9 mouse cellular contexts compared by ENCODE assay signal in the genomic region with DNA sequence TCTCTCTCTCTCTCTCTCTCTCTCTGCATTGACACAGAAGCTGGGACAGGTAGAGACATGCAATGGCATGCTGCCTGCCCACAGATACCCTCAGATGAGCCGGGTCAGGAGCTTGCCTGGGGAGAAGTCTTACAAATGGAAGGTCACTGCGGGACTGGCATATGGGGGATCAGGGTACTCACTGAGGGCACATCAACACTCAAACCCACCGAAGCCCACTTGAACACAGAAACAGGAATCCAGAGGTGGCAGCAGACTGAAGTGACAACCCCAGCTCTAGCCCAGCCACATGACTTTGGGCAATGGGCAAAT. TPM values are rescaled to one million over a fixed set of nuclear protein-coding genes. Genes with fewer than 3 reads are reported as not detected.
DNase-seq lines count a peak whose midpoint lies in the region; ATAC-seq and TF ChIP-seq lines count a peak whose summit lies in the region.
"Had no signal": no experiment of that assay in that cellular context is flagged by ENCODE, and none has a peak within 500 bp of the region (broad histone marks: within the 10 kb centered on the region; RNA-seq: fewer than 3 reads in every experiment).

No protein-coding gene starts in this region.

- no peaks in the 10 kb centered on the region for H3K36me3 ChIP-seq in kidney, embryonic 16.5 days (ENCODE audit: insufficient read depth, low read length)
- no peaks in the 10 kb centered on the region for H3K36me3 ChIP-seq in intestine, embryonic 15.5 days
- no peaks in the 10 kb centered on the region for H3K36me3 ChIP-seq in neural tube, embryonic 12.5 days
- H3K36me3 ChIP-seq: G1E had no signal

- H3K4me1 ChIP-seq in kidney, embryonic 16.5 days (ENCODE audit: insufficient read depth, low read length) = peaks cover 19% of the 10 kb centered on the region
- peaks cover 23% of the 10 kb centered on the region; the same call in 1 of the 2 replicates for H3K4me1 ChIP-seq in embryonic fibroblast, embryonic 13.5 days (ENCODE audit: control insufficient read depth, insufficient read depth, low read length)
- H3K4me1 ChIP-seq in intestine, embryonic 15.5 days (replicated peaks) = peaks cover 24% of the 10 kb centered on the region
- peaks cover 19% of the 10 kb centered on the region for H3K4me1 ChIP-seq in neural tube, embryonic 12.5 days

- TF ChIP-seq POLR2A in embryonic fibroblast, embryonic 13.5 days (IDR thresholded peaks at IDR 0.05; ENCODE audit: low read depth, low read length) = no peak

- peak overlapping the region; percentile 68; the same call in 1 of the 2 replicates for H3K27ac ChIP-seq in kidney, embryonic 16.5 days (ENCODE audit: low read length)
- peak overlapping the region; percentile 9; the same call in 1 of the 2 replicates for H3K27ac ChIP-seq in embryonic fibroblast, embryonic 13.5 days (ENCODE audit: insufficient read depth, low read length)
- 0 out of 2 replicates have a peak overlapping the region, but pooled peaks have one; percentile 77 for H3K27ac ChIP-seq in intestine, embryonic 15.5 days
- H3K27ac ChIP-seq in neural tube, embryonic 12.5 days = no peak overlapping the region

- peak overlapping the region; percentile 76 for H3K9ac ChIP-seq in kidney, embryonic 16.5 days (replicated peaks; ENCODE audit: low read length)
- H3K9ac ChIP-seq in intestine, embryonic 15.5 days = peak overlapping the region; percentile 68
- no peak overlapping the region; the same call in 1 of the 2 replicates for H3K9ac ChIP-seq in neural tube, embryonic 12.5 days

- 29% methylated on average over 3 of the region's 3 CpGs for WGBS in kidney, embryonic 16.5 days
- WGBS in intestine, embryonic 15.5 days = 29% methylated on average over 3 of the region's 3 CpGs
- 45% methylated on average over 3 of the region's 3 CpGs for WGBS in neural tube, embryonic 12.5 days

- H3K4me3 ChIP-seq in kidney, embryonic 16.5 days (ENCODE audit: low read length) = peak overlapping the region; percentile 70
- peak overlapping the region; percentile 97 for H3K4me3 ChIP-seq in embryonic fibroblast, embryonic 13.5 days (ENCODE audit: insufficient read depth, low read length)
- H3K4me3 ChIP-seq in intestine, embryonic 15.5 days (replicated peaks) = peak overlapping the region; percentile 63
- H3K4me3 ChIP-seq in neural tube, embryonic 12.5 days = peak overlapping the region; percentile 46; the same call in 1 of the 2 replicates

- TF ChIP-seq CTCF in embryonic fibroblast, embryonic 13.5 days (IDR thresholded peaks at IDR 0.05; ENCODE audit: borderline replicate concordance, insufficient read depth, low read length) = no peak

- DNase-seq in kidney, adult 8-10 months = no peak
- DNase-seq in thymus, postnatal 25 days = no peak
- no peak for DNase-seq in ovary, adult 18-20 months (ENCODE audit: low spot score)
- no peak for DNase-seq in cerebellum, adult 11 months

- H3K27me3 ChIP-seq in kidney, embryonic 16.5 days (ENCODE audit: insufficient read depth, low read length) = no peaks in the 10 kb centered on the region
- H3K27me3 ChIP-seq in intestine, embryonic 15.5 days (replicated peaks) = no peaks in the 10 kb centered on the region
- 0 out of 2 replicates have a peak, but pooled peaks cover 3% of the 10 kb centered on the region for H3K27me3 ChIP-seq in neural tube, embryonic 12.5 days (replicated peaks)

- no peaks in the 10 kb centered on the region for H3K9me3 ChIP-seq in kidney, embryonic 16.5 days (ENCODE audit: low read length)
- no peaks in the 10 kb centered on the region for H3K9me3 ChIP-seq in intestine, embryonic 15.5 days
- H3K9me3 ChIP-seq in neural tube, embryonic 12.5 days = no peaks in the 10 kb centered on the region
- H3K9me3 ChIP-seq: G1E had no signal

- H3K4me2 ChIP-seq in kidney, embryonic 16.5 days (replicated peaks; ENCODE audit: low read depth, low read length) = peak overlapping the region; percentile 89
- H3K4me2 ChIP-seq in intestine, embryonic 15.5 days (replicated peaks) = peak overlapping the region; percentile 87
- peak overlapping the region; percentile 79 for H3K4me2 ChIP-seq in neural tube, embryonic 12.5 days (replicated peaks)

- 0 out of 2 replicates have a peak, but pooled peaks have one; percentile 7 for ATAC-seq in kidney, embryonic 16.5 days (ENCODE audit: low FRiP score, low TSS enrichment)
- no peak for ATAC-seq in intestine, embryonic 15.5 days
- no peak for ATAC-seq in neural tube, embryonic 12.5 days (ENCODE audit: low FRiP score, low read depth)

RNA-seq across cellular contexts. Expression of a gene that starts 0.6 kb away (rescaled TPM):
- polyA plus RNA-seq in kidney, embryonic 16.5 days (2015; fragmentation: Nextera tagmentation; extraction: Ambion mirVana) = 91.5 and 96.5 TPM in 2 replicates
- polyA plus RNA-seq in embryonic fibroblast, embryonic 13.5 days (2011; ENCODE audit: insufficient read length, low read depth, missing spikeins) = 232 and 364 TPM in 2 replicates
- polyA plus RNA-seq in intestine, embryonic 15.5 days (2015; fragmentation: Nextera tagmentation; extraction: Ambion mirVana) = 69.8 and 71.5 TPM in 2 replicates
- 33.0 and 35.7 TPM in 2 replicates for polyA plus RNA-seq in neural tube, embryonic 12.5 days (2016; fragmentation: Nextera tagmentation; extraction: Ambion mirVana)
- polyA plus RNA-seq: G1E had no signal

RNA-seq across cellular contexts. Expression of a gene that starts 27.6 kb away (rescaled TPM):
- polyA plus RNA-seq in kidney, embryonic 16.5 days (2015; fragmentation: Nextera tagmentation; extraction: Ambion mirVana) = 22.1 and 23.0 TPM in 2 replicates
- 0.23 TPM in 1 of 2 replicates, not detected in the other for polyA plus RNA-seq in embryonic fibroblast, embryonic 13.5 days (2011; ENCODE audit: insufficient read length, low read depth, missing spikeins)
- polyA plus RNA-seq in intestine, embryonic 15.5 days (2015; fragmentation: Nextera tagmentation; extraction: Ambion mirVana) = 33.2 and 35.9 TPM in 2 replicates
- 2.9 and 4.0 TPM in 2 replicates for polyA plus RNA-seq in neural tube, embryonic 12.5 days (2016; fragmentation: Nextera tagmentation; extraction: Ambion mirVana)
- polyA plus RNA-seq: G1E had no signal

RNA-seq across cellular contexts. Expression of a gene that starts 34.5 kb away (rescaled TPM):
- 43.7 and 56.5 TPM in 2 replicates for polyA plus RNA-seq in kidney, embryonic 16.5 days (2015; fragmentation: Nextera tagmentation; extraction: Ambion mirVana)
- polyA plus RNA-seq in embryonic fibroblast, embryonic 13.5 days (2011; ENCODE audit: insufficient read length, low read depth, missing spikeins) = 125 and 155 TPM in 2 replicates
- 43.9 and 51.5 TPM in 2 replicates for polyA plus RNA-seq in intestine, embryonic 15.5 days (2015; fragmentation: Nextera tagmentation; extraction: Ambion mirVana)
- polyA plus RNA-seq in neural tube, embryonic 12.5 days (2016; fragmentation: Nextera tagmentation; extraction: Ambion mirVana) = 64.7 and 67.0 TPM in 2 replicates

Comparison
In these comparisons a context has a peak if more than half of its experiments do, and no peak if none do; other contexts are left out.
1. H3K4me3 ChIP-seq: peak in every context shown above with its lines; median percentile 97 in embryonic fibroblast, embryonic 13.5 days; 70 in kidney, embryonic 16.5 days; 63 in intestine, embryonic 15.5 days; 46 in neural tube, embryonic 12.5 days.